Mouse (Mus musculus) heart, postnatal 4 days (tissue): ENCODE measurements around the gene Spry1. TPM values are rescaled to one million over a fixed set of nuclear protein-coding genes. Genes with fewer than 3 reads are reported as not detected.

Experiments used
- DNase-seq: peaks from one replicate; pipeline ENCODE4 v3.0.0; 2021
- total RNA-seq, 2 experiments: library from RNA; stranded (reverse); gene quantifications; 2 replicates each; pipeline ENCODE4 v1.2.3; 2021

Spry1 gene
- total RNA-seq, 2 experiments from 2014 or later: 39.2 to 40.0 TPM

- no peak for DNase-seq
These were observed 32.7 kb downstream of the Spry1 start for GRCm38 (mm10) chr3:37672266-37673040.

GRCm38 (mm10) chr3:37673513-37674261, 33.9 kb downstream of the Spry1 start:
- no peak for DNase-seq

GRCm38 (mm10) chr3:37675056-37675525, 35.3 kb downstream of the Spry1 start:
- DNase-seq: no peak

- no peak for DNase-seq
These were observed 36.5 kb downstream of the Spry1 start for GRCm38 (mm10) chr3:37676291-37676690.

GRCm38 (mm10) chr3:37686219-37686618, 46.5 kb downstream of the Spry1 start:
- no peak for DNase-seq

GRCm38 (mm10) chr3:37686751-37687150, 47.0 kb downstream of the Spry1 start:
- DNase-seq: no peak

- DNase-seq: peak; percentile 64
These were observed 47.6 kb downstream of the Spry1 start for GRCm38 (mm10) chr3:37687158-37687980.

GRCm38 (mm10) chr3:37692945-37693344, 53.2 kb downstream of the Spry1 start:
- DNase-seq: no peak

GRCm38 (mm10) chr3:37693552-37693951, 53.8 kb downstream of the Spry1 start:
- DNase-seq: no peak

Other genes with a start within 250 kb of the Spry1 start
- 10 to 100 TPM; 25.4 to 28.9 TPM for gene Spata5, start 220.1 kb upstream of the Spry1 start, total RNA-seq
- 10 to 100 TPM; 15.0 to 15.1 TPM for gene Nudt6, start 219.7 kb upstream of the Spry1 start, total RNA-seq
- gene Gm5148, start 84.5 kb downstream of the Spry1 start, total RNA-seq: under 1 TPM; 0.25 to 0.43 TPM